In genomic region chr1:174171537-174171936, GRCm38 (mm10) we compare ENCODE assay signal across 13 mouse cellular contexts. TPM values are rescaled to one million over a fixed set of nuclear protein-coding genes. Genes with fewer than 3 reads are reported as not detected.
A peak's percentile ranks its signal among the peaks of the same experiment; 100 is the strongest.
DNase-seq lines count a peak whose midpoint lies in the region; ATAC-seq and TF ChIP-seq lines count a peak whose summit lies in the region.
"Had no signal": no experiment of that assay in that cellular context is flagged by ENCODE, and none has a peak within 500 bp of the region (broad histone marks: within the 10 kb centered on the region; RNA-seq: fewer than 3 reads in every experiment).

No protein-coding gene starts in this region.

- TF ChIP-seq CTCF in intestine, postnatal 0 days (IDR thresholded peaks at IDR 0.05; ENCODE audit: low read depth), result no peak

- H3K36me3 ChIP-seq in intestine, embryonic 15.5 days, result no peaks in the 10 kb centered on the region
- no peaks in the 10 kb centered on the region for H3K36me3 ChIP-seq in intestine, postnatal 0 days (ENCODE audit: control insufficient read depth, insufficient read depth)
- no peaks in the 10 kb centered on the region for H3K36me3 ChIP-seq in heart, embryonic 12.5 days
- H3K36me3 ChIP-seq in kidney, embryonic 16.5 days (ENCODE audit: insufficient read depth, low read length), result no peaks in the 10 kb centered on the region
- H3K36me3 ChIP-seq: embryonic facial prominence, embryonic 15.5 days; limb, embryonic 10.5 days had no signal

- no peak overlapping the region for H3K4me2 ChIP-seq in intestine, embryonic 15.5 days (replicated peaks)
- no peak overlapping the region for H3K4me2 ChIP-seq in intestine, postnatal 0 days (replicated peaks; ENCODE audit: low read depth)
- no peak overlapping the region for H3K4me2 ChIP-seq in heart, embryonic 12.5 days
- H3K4me2 ChIP-seq in kidney, embryonic 16.5 days (replicated peaks; ENCODE audit: low read depth, low read length), result no peak overlapping the region
- H3K4me2 ChIP-seq: embryonic facial prominence, embryonic 15.5 days had no signal

- H3K9me3 ChIP-seq in intestine, embryonic 15.5 days, result no peaks in the 10 kb centered on the region
- H3K9me3 ChIP-seq in intestine, postnatal 0 days (ENCODE audit: control insufficient read depth), result no peaks in the 10 kb centered on the region
- H3K9me3 ChIP-seq in heart, embryonic 12.5 days (replicated peaks), result no peaks in the 10 kb centered on the region
- H3K9me3 ChIP-seq in kidney, embryonic 16.5 days (ENCODE audit: low read length), result no peaks in the 10 kb centered on the region
- H3K9me3 ChIP-seq: embryonic facial prominence, embryonic 15.5 days; limb, embryonic 10.5 days had no signal

- H3K4me3 ChIP-seq in intestine, embryonic 15.5 days (replicated peaks), result no peak overlapping the region
- H3K4me3 ChIP-seq in intestine, postnatal 0 days (ENCODE audit: low read depth, low read length), result no peak overlapping the region
- H3K4me3 ChIP-seq in heart, embryonic 12.5 days, result no peak overlapping the region
- no peak overlapping the region for H3K4me3 ChIP-seq in kidney, embryonic 16.5 days (ENCODE audit: low read length)
- H3K4me3 ChIP-seq: embryonic facial prominence, embryonic 15.5 days; limb, embryonic 10.5 days had no signal

- no peak overlapping the region for H3K9ac ChIP-seq in intestine, embryonic 15.5 days
- H3K9ac ChIP-seq in intestine, postnatal 0 days (ENCODE audit: low read depth, low read length), result no peak overlapping the region
- no peak overlapping the region for H3K9ac ChIP-seq in heart, embryonic 12.5 days
- H3K9ac ChIP-seq in kidney, embryonic 16.5 days (replicated peaks; ENCODE audit: low read length), result no peak overlapping the region
- H3K9ac ChIP-seq: embryonic facial prominence, embryonic 15.5 days had no signal

- no peak overlapping the region for H3K27ac ChIP-seq in intestine, embryonic 15.5 days
- H3K27ac ChIP-seq in intestine, postnatal 0 days (ENCODE audit: low read depth, low read length), result no peak overlapping the region
- H3K27ac ChIP-seq in heart, embryonic 12.5 days (ENCODE audit: poor library complexity, severe bottlenecking), result peak overlapping the region; percentile 48; the same call in 1 of the 2 replicates
- H3K27ac ChIP-seq in kidney, embryonic 16.5 days (ENCODE audit: low read length), result no peak overlapping the region
- H3K27ac ChIP-seq: embryonic facial prominence, embryonic 15.5 days; kidney, postnatal 0 days; limb, embryonic 10.5 days had no signal

- WGBS in intestine, embryonic 15.5 days, result 38% methylated on average over 2 of the region's 2 CpGs
- WGBS in intestine, postnatal 0 days, result 50% methylated on average over 2 of the region's 2 CpGs
- WGBS in heart, embryonic 12.5 days, result 11% methylated on average over 2 of the region's 2 CpGs
- WGBS in kidney, embryonic 16.5 days, result 34% methylated on average over 2 of the region's 2 CpGs

- ATAC-seq in intestine, embryonic 15.5 days, result peak; percentile 94
- ATAC-seq in intestine, postnatal 0 days, result no peak
- ATAC-seq in heart, embryonic 12.5 days (ENCODE audit: insufficient number of reproducible peaks, low FRiP score), result peak; percentile 95
- peak; percentile 91 for ATAC-seq in megakaryocyte progenitor cell, adult 5-6 weeks (replicated peaks; ENCODE audit: poor library complexity)
- no peak for ATAC-seq in kidney, embryonic 16.5 days (ENCODE audit: low FRiP score, low TSS enrichment)

- H3K4me1 ChIP-seq in intestine, embryonic 15.5 days (replicated peaks), result no peaks in the 10 kb centered on the region
- H3K4me1 ChIP-seq in intestine, postnatal 0 days (replicated peaks; ENCODE audit: control insufficient read depth, insufficient read depth, low read length), result no peaks in the 10 kb centered on the region
- peaks cover 7% of the 10 kb centered on the region; the same call in 1 of the 2 replicates for H3K4me1 ChIP-seq in heart, embryonic 12.5 days (replicated peaks)
- H3K4me1 ChIP-seq in kidney, embryonic 16.5 days (ENCODE audit: insufficient read depth, low read length), result no peaks in the 10 kb centered on the region
- H3K4me1 ChIP-seq: embryonic facial prominence, embryonic 15.5 days; limb, embryonic 10.5 days had no signal

- DNase-seq in c-Kit-negative CD71-positive TER-119-positive erythroid progenitor cells, embryonic 14.5 days (ENCODE audit: low read depth, low spot score), result peak; percentile 85
- DNase-seq in urinary bladder, adult 2 months (ENCODE audit: low spot score), result no peak
- DNase-seq in cerebellum, adult 11-12 months, result no peak
- DNase-seq: thymus, postnatal 4 days had no signal

- no peaks in the 10 kb centered on the region for H3K27me3 ChIP-seq in intestine, embryonic 15.5 days (replicated peaks)
- no peaks in the 10 kb centered on the region for H3K27me3 ChIP-seq in intestine, postnatal 0 days (replicated peaks; ENCODE audit: control insufficient read depth, insufficient read depth, low read length)
- no peaks in the 10 kb centered on the region for H3K27me3 ChIP-seq in heart, embryonic 12.5 days (replicated peaks)
- no peaks in the 10 kb centered on the region for H3K27me3 ChIP-seq in kidney, embryonic 16.5 days (ENCODE audit: insufficient read depth, low read length)
- H3K27me3 ChIP-seq: embryonic facial prominence, embryonic 15.5 days had no signal

RNA-seq across cellular contexts. Expression of gene Spta1, which starts 1.0 kb away (rescaled TPM):
- 0.85 and 0.94 TPM in 2 replicates for polyA plus RNA-seq in intestine, embryonic 15.5 days (2015; fragmentation: Nextera tagmentation; extraction: Ambion mirVana)
- polyA plus RNA-seq in intestine, postnatal 0 days (2015; fragmentation: Nextera tagmentation; extraction: Ambion mirVana), result 0.04 TPM in 1 of 2 replicates, not detected in the other
- 6.1 and 6.8 TPM in 2 replicates for polyA plus RNA-seq in heart, embryonic 12.5 days (2016; fragmentation: Nextera tagmentation; extraction: Ambion mirVana)
- 1.3 and 4.1 TPM in 2 replicates for total RNA-seq in megakaryocyte progenitor cell, adult 5-6 weeks (2015)
- total RNA-seq in megakaryocyte progenitor cell, adult 5-6 weeks (2017), result 5.9 and 9.9 TPM in 2 replicates
- 0.01 and 0.03 TPM in 2 replicates for polyA plus RNA-seq in urinary bladder, adult 2 months (2012; rRNA removed)
- 0.22 and 0.48 TPM in 2 replicates for polyA plus RNA-seq in kidney, embryonic 16.5 days (2015; fragmentation: Nextera tagmentation; extraction: Ambion mirVana)

RNA-seq across cellular contexts. Expression of gene Olfr420, which starts 16.1 kb away (rescaled TPM):
- not detected in 2 replicates for polyA plus RNA-seq in intestine, embryonic 15.5 days (2015; fragmentation: Nextera tagmentation; extraction: Ambion mirVana)
- polyA plus RNA-seq in intestine, postnatal 0 days (2015; fragmentation: Nextera tagmentation; extraction: Ambion mirVana), result not detected in 2 replicates
- not detected in 2 replicates for polyA plus RNA-seq in heart, embryonic 12.5 days (2016; fragmentation: Nextera tagmentation; extraction: Ambion mirVana)
- total RNA-seq in megakaryocyte progenitor cell, adult 5-6 weeks (2015), result not detected in 2 replicates
- not detected in 2 replicates for total RNA-seq in megakaryocyte progenitor cell, adult 5-6 weeks (2017)
- not detected in 2 replicates for polyA plus RNA-seq in urinary bladder, adult 2 months (2012; rRNA removed)
- not detected in 2 replicates for polyA plus RNA-seq in kidney, embryonic 16.5 days (2015; fragmentation: Nextera tagmentation; extraction: Ambion mirVana)
- polyA plus RNA-seq: heart, embryonic 14.5 days; kidney, postnatal 0 days; limb, embryonic 10.5 days had no signal

RNA-seq across cellular contexts. Expression of gene Olfr424, which starts 40.2 kb away (rescaled TPM):
- polyA plus RNA-seq in intestine, embryonic 15.5 days (2015; fragmentation: Nextera tagmentation; extraction: Ambion mirVana), result not detected in 2 replicates
- polyA plus RNA-seq in intestine, postnatal 0 days (2015; fragmentation: Nextera tagmentation; extraction: Ambion mirVana), result not detected in 2 replicates
- polyA plus RNA-seq in heart, embryonic 12.5 days (2016; fragmentation: Nextera tagmentation; extraction: Ambion mirVana), result not detected in 2 replicates
- total RNA-seq in megakaryocyte progenitor cell, adult 5-6 weeks (2015), result not detected in 2 replicates
- not detected in 2 replicates for total RNA-seq in megakaryocyte progenitor cell, adult 5-6 weeks (2017)
- not detected in 2 replicates for polyA plus RNA-seq in urinary bladder, adult 2 months (2012; rRNA removed)
- polyA plus RNA-seq in kidney, embryonic 16.5 days (2015; fragmentation: Nextera tagmentation; extraction: Ambion mirVana), result not detected in 2 replicates
- polyA plus RNA-seq: heart, embryonic 14.5 days; kidney, postnatal 0 days; limb, embryonic 10.5 days had no signal

RNA-seq across cellular contexts. Expression of gene Olfr231, which starts 50.6 kb away (rescaled TPM):
- not detected in 2 replicates for polyA plus RNA-seq in intestine, embryonic 15.5 days (2015; fragmentation: Nextera tagmentation; extraction: Ambion mirVana)
- not detected in 2 replicates for polyA plus RNA-seq in intestine, postnatal 0 days (2015; fragmentation: Nextera tagmentation; extraction: Ambion mirVana)
- not detected in 2 replicates for polyA plus RNA-seq in heart, embryonic 12.5 days (2016; fragmentation: Nextera tagmentation; extraction: Ambion mirVana)
- total RNA-seq in megakaryocyte progenitor cell, adult 5-6 weeks (2015), result not detected in 2 replicates
- not detected in 2 replicates for total RNA-seq in megakaryocyte progenitor cell, adult 5-6 weeks (2017)
- not detected in 2 replicates for polyA plus RNA-seq in urinary bladder, adult 2 months (2012; rRNA removed)
- not detected in 2 replicates for polyA plus RNA-seq in kidney, embryonic 16.5 days (2015; fragmentation: Nextera tagmentation; extraction: Ambion mirVana)
- polyA plus RNA-seq: heart, embryonic 14.5 days; kidney, postnatal 0 days; limb, embryonic 10.5 days had no signal

Comparison
In these comparisons a context has a peak if more than half of its experiments do, and no peak if none do; other contexts are left out.
1. ATAC-seq: peak in intestine, embryonic 15.5 days (single experiment), heart, embryonic 12.5 days (single experiment) and megakaryocyte progenitor cell, adult 5-6 weeks (single experiment); none in intestine, postnatal 0 days (single experiment) and kidney, embryonic 16.5 days (single experiment).